Mouse (Mus musculus): Measurements from ENCODE around the gene Trim12c.

DNA sequence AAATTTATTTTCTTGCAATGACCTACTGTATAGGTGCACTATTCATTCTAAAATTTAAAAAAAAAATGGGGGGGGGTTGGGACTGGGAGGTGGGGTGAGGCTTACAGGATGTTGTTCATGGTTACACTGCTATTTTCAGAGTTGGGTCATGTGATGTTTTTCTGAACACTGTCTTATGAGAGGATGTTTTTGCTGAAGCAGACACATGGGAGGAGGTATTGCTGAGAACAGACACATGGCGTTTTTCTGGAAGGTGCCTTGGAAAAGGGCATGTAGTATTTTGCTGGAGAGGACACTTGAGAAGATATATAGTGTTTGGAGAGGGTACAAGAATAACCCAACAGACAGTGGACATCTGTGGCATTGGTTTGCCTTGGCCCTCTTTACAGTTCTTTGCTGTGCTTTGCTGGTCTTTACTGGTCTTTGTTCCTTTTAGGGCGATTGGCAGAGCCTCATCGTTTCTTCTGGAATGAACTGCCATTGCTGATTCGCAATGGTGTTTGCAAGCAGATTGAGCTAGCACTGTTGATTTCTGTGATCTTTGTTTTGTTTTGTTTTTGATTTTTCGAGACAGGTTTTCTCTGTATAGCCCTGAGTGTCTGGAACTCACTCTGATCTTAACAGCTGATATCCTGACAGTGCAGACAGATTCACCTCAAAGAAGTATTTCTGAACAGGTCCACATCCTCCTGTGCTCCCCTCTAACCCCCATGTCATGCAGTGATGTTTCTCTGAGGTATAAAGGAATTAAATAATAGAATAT, 61.3 kb downstream of the Trim12c start:
- TF ChIP-seq POLR2A (IDR thresholded peaks at IDR 0.05; ENCODE audit: borderline replicate concordance, low read depth, low read length) (no peak), CTCF (IDR thresholded peaks at IDR 0.05; ENCODE audit: low read depth, low read length) (no peak)

Data from bone marrow macrophage, adult 2 months (primary cell).